Mouse (Mus musculus) layer of hippocampus, adult 2 months (tissue): ENCODE results near the gene Trappc2l. TPM values are rescaled to one million over a fixed set of nuclear protein-coding genes. Genes with fewer than 3 reads are reported as not detected.
A peak's percentile ranks its signal among the peaks of the same experiment; 100 is the strongest.

Experiments used
- DNase-seq, 2 experiments: peaks; one replicate each; pipeline ENCODE4 v3.0.0; 2022; ENCODE audit warnings: low spot score in 2 of 2
- H3K27ac ChIP-seq: fragments of 200-600 bp; 2 replicates; pipeline ENCODE4 v1.8.1; 2022
- H3K4me3 ChIP-seq: fragments of 200-600 bp; 2 replicates; pipeline ENCODE4 v1.8.1; 2022; ENCODE audit warnings: mild to moderate bottlenecking
- CTCF ChIP-seq: fragments of 200-600 bp; conservative IDR thresholded peaks from 2 replicates; pipeline ENCODE4 v1.8.1; 2022; ENCODE audit warnings: antibody characterized with exemption, mild to moderate bottlenecking, moderate library complexity
- total RNA-seq, 2 experiments: library from RNA; stranded (reverse); gene quantifications; 2 replicates each; pipeline ENCODE4 v1.2.3; 2021

The Trappc2l gene
- total RNA-seq, 2 experiments from 2014 or later = 77.3 to 88.6 TPM

DNA sequence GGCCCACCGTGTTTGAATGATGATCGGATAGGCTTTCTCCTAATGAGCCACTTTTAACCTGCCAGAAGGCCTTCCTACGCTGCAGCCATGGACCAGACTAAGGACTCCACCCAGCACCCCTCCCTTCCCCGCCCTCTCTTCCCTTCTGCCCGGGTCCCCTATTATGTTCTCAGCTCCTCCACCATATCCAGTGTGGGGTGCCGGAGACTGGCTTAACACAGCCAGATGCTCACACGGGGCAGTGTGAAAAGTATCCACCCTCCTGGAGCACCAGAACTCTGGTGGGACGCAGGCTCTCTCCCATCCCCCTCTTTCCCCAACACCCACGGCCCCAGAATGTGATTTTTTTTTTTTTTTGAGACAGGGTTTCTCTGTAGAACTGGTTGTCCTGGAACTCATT, 37.9 kb upstream of the Trappc2l start:
- no peak for DNase-seq
- no peak overlapping the region for H3K4me3 ChIP-seq
- no peak overlapping the region for H3K27ac ChIP-seq
- no peak for TF ChIP-seq CTCF

DNA sequence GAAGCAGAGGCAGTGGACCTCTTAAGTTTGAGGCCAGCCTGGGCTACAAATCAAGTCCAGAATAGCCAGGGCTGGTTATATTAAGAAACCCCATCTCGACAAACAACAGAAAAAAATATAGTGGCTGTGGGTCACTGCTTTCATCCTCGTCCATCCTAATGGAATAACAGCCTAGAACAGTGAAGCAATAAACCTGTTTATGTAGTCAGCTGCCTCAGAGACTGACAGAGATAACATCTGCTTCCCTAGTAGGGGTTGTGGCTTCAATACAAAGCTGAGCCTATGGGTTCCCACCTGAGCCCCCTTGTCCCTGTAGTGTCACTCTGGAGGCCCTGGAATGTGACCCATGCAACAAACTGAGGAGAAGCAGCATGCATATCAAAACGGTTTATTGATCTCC, 37.2 kb upstream of the Trappc2l start:
- Histone ChIP-seq H3K27ac (no peak overlapping the region), H3K4me3 (no peak overlapping the region)
- no peak for TF ChIP-seq CTCF
- no peak for DNase-seq

DNA sequence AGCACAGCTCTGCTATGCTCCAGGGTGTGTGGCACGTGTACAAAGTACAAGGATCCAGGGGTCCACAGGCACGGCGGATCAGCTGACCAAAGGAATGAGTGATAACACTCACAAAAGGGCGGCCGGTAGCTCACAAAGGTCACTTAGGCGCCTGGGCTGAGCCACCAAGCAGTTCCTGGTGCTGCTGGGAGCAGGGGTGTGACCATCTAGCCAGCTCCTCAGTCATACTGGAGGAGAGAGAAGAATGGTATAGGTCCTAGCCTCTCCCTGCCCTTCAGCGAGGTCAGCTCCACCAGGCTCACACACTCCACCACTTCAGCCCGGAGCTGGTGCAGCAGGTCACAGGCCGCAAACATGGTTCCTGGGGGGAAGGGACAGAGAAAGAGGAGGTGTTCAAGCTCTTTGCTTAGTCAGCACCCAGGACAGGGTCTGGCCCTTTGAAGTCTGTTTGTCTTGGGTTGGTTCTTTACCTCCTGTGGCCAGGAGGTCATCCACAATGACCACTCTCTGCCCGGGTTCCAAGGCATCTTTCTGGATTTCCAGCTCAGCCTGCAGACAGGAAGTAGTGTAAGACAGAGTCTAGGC, 36.7 kb upstream of the Trappc2l start:
- no peak for DNase-seq
- no peak for TF ChIP-seq CTCF
- H3K4me3 ChIP-seq = no peak overlapping the region
- H3K27ac ChIP-seq = no peak overlapping the region; the same call in 1 of the 2 replicates

DNA sequence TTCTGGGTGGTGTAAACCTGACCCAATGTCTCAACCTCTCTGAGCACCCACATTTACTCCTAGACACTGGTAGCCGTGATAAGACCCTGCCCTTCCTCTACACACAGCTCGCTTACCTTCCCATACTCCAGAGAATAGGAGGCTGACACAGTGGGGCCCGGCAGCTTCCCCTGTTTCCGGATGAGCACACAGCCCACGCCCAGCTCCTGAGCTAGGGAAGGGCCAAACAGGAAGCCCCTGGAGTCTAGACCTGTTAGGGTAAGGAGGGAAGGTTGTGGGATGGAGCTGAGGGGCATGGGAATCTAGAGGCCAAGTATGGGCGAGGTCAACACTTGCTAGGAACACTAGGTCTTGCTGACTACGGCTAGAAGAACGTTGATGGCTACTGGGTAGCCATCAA, 36.2 kb upstream of the Trappc2l start:
- H3K4me3 ChIP-seq = peak overlapping the region; percentile 88
- no peak for DNase-seq
- TF ChIP-seq CTCF = no peak
- H3K27ac ChIP-seq = peak overlapping the region; percentile 90; the same call in 1 of the 2 replicates

DNA sequence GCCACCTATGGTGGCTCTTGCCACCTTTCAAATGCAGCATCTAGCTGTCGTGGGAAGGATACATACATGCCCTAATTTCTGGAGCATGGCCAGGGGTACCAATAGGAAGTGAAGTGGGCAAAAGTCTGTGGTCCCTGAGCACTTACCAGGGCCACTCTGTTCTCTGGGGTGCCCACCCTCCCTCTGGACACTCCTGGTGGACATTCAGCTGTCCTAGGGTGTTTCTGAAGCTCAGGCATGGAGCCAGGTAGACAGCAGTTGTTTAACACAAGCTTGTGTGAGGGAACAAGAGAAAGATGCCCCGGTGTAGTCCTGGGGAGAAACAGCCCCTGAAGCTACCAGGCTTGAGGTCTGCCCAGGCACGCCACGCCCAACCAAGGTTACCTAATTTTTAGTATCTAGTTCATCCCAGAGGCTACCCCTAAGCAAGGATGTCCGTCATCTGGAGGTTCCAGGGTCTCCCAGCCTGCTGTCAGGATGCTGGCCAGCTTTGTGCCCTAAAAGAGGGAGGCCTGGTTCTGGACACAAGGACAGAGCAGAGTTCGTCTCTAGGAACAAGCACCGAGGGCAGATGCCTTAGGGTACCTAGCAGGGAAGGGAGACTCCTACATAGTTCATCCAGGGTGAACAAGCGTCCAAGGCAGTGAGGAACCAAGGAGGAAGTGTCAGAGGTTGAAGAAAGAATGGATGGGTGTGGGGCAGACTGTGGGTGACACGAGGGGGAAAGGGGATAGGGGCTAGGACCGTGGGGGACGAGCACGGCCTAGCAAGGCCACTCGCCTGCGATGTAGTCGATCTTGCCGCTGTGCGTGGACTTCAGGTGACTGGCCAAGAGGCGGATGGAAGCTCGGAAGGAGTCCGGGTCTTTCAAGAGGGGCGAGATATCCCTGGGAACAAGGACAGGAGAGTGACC, 35.4 kb upstream of the Trappc2l start:
- DNase-seq = no peak

DNA sequence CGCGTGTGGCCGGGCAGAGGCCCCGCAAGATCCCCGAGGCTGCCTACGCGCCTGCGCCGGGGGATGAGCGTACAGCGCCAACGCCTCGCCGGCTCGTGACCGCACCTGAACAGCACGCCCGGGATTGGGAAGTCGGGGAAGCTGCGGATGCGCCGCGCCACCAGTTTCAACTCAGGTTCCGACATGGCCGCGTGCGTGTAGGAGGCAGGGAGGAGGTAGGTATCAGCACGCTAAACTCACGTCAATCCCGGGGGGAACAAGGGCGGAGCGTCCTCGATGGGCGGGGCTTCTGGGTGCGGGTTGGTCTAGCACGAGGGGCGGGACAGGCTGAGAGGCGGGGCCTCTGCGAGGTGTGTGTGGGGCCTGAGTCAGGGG, 34.8 kb upstream of the Trappc2l start, which contains the start of gene Aprt:
TSS of gene Aprt (minus strand) at position 262 of the 375 bp plus-strand sequence.
- DNase-seq = peak; percentile 94 to 96
- TF ChIP-seq CTCF = no peak
- Histone ChIP-seq H3K4me3 (peak within 1 kb of the TSS; percentile 88), H3K27ac (peak within 1 kb of the TSS; percentile 90)

More for the DNA sequence above, 35.4 kb upstream of the Trappc2l start:
- no peak for TF ChIP-seq CTCF
- peak overlapping the region; percentile 88 for H3K4me3 ChIP-seq
- H3K27ac ChIP-seq = peak overlapping the region; percentile 90

DNA sequence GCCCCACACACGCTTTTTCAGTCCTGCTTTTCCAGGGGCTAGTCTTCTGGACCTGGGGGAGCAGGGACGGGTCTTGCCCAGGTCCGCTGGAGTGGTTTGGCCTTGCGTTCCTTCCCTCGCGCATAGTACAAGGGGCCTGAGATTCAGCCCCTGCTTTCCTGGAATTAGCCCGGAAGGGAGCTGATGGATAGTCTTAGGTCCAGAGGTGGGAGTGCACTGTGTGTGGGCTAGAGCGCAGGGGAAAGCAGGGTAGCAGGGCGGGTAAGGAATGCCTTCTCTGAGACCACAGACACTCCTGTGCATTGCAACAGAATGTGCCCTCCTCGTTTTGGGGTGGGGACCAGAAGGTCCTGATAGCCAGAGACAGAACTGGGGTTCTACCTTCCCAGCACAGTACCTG, 34.3 kb upstream of the Trappc2l start:
- H3K4me3 ChIP-seq = peak overlapping the region; percentile 88
- peak overlapping the region; percentile 90; the same call in 1 of the 2 replicates for H3K27ac ChIP-seq
- no peak for TF ChIP-seq CTCF
- no peak for DNase-seq

DNA sequence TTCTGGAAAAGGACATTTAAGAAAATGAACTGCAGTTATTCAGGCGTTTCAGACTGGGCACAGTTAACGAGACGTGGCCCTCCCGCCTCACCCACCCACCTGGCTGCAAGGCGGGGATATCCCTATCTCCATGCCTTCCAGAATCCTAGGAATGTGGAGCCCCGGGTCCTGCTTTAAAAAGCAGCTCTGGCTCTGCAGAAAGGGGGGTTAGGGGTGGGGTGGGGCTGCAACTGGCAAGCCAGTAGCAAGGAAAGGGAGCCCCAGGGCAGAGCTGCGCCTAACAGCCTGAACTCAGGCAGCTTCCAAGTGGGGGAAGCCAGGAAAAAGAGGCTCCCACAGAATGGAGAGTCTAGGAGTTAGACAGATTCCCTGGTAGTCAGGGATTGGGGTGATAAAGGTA, 32.2 kb upstream of the Trappc2l start:
- no peak overlapping the region for H3K27ac ChIP-seq
- TF ChIP-seq CTCF = no peak
- H3K4me3 ChIP-seq = no peak overlapping the region
- no peak for DNase-seq

DNA sequence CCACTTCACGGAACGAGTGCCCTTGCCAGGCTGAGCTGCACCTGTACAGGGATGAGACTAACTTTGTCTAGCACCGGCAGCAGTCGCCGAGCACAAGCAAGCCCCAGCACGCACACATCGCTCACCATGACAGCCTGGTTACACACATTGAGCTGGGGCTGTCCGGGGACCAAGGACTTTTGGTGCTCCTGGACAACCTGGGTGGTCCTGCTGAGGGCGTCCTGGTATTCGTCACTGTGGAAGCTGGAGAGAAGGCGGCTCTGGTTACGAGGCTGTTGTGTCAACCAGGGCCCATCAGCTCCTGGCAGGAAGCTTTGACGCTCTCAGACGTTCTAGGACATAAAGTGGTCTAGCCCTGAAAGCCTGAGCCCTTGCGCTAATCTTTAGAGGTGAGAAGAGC, 30.5 kb upstream of the Trappc2l start:
- no peak overlapping the region for H3K4me3 ChIP-seq
- no peak for TF ChIP-seq CTCF
- DNase-seq = no peak
- no peak overlapping the region for H3K27ac ChIP-seq

DNA sequence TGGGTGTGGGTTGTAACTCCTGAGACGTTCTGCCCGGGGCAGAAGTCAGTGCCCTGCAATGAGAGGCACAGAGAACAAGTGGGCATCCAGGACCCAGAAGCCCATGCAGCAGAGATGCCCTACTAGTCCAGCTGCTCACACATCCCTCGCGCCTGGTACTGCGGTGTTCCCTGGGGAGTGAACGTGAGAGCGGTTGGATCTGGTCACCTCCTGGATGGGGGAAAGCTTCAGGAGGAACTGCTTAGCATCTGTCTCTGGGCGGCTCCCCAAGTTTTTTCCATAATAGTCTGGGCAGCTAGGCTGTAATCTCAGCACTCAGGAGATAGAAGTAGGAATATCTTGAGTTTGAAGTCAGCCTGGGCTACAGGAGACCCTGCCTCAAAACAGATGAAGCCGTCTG, 26.5 kb upstream of the Trappc2l start:
- H3K27ac ChIP-seq = no peak overlapping the region
- no peak for DNase-seq
- no peak for TF ChIP-seq CTCF
- no peak overlapping the region for H3K4me3 ChIP-seq

DNA sequence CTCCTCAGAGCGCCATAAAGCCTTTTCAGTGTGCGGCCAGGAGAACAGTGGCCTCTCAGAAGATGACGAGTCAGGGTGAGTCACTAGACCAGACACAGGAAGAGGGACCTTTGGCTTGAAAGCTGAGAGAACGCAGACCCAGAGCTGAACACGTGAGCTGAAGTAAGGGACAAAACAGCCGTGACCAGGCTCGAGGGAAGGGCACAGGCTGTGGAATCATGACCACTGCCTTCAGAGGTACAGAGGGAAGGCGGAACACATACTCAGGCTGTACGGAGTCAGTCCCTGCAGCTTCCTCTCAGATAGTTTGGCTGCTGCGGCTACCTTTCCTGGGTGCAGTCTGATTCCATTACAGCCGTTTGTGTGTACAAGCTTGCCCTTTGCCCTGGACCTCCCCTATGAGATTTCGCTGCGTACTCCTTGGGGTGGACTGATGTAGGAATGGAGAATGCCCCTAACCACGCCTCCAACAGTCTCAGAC, 26.0 kb upstream of the Trappc2l start:
- no peak for DNase-seq
- no peak overlapping the region for H3K4me3 ChIP-seq
- H3K27ac ChIP-seq = no peak overlapping the region
- TF ChIP-seq CTCF = no peak

DNA sequence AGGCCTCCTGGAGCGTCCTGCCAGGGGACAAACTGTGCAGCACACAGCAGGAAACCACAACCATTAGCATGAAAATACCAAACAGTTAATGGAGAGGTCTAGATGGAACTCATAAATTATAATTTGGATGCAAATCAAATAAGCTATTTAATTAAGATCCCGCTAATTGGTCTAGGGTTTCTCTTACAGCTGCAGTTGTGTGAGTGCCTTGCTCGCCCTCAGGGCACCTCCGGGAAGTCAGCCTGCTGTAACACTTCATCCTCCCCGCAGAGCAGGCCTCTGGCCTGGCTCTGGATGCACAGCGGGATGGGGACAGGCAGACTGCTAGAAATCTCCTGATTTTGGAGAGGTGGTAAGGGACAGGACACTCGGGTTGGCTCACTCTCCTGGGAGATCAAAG, 25.3 kb upstream of the Trappc2l start:
- no peak for DNase-seq
- Histone ChIP-seq H3K27ac (no peak overlapping the region), H3K4me3 (no peak overlapping the region)
- TF ChIP-seq CTCF = no peak

DNA sequence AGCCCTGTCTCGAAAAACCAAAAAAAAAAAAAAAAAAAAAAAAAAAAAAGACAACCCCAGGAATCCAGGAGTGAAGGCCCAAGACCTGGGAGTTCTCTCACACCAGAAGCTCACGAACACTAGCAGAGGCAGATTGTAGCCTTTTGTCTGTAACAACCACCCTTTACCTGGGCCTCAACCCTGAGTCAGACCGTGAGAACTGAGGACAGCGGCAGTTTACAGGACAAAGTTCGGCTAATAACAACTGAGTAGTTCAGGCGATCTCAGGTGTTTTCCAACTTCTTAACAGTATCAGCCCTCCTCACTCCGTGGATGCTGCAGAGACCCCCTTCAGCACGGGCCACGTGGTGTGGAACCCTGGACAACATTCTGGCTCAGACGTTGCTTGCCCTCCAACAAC, 24.7 kb upstream of the Trappc2l start:
- Histone ChIP-seq H3K27ac (no peak overlapping the region), H3K4me3 (no peak overlapping the region)
- no peak for TF ChIP-seq CTCF
- DNase-seq = no peak
